Mouse (Mus musculus) small intestine, adult 2 months (tissue): ENCODE data around the gene Nudt6.

ENCODE experiments used
- CTCF ChIP-seq: fragments of 200-500 bp; IDR thresholded peaks from 2 replicates; pipeline ENCODE4 v1.5.1; 2012; ENCODE audit warnings: low read depth, mild to moderate bottlenecking, control low read depth, inconsistent platforms, low read length, moderate library complexity, mixed read lengths; ENCODE audit not compliant: insufficient replicate concordance, insufficient read length; ENCODE audit errors: extremely low read depth
- POLR2A ChIP-seq: fragments of 200-500 bp; IDR thresholded peaks from 2 replicates; pipeline ENCODE4 v1.6.1; 2012; ENCODE audit warnings: low read depth, mild to moderate bottlenecking, control low read depth, inconsistent platforms, low read length, moderate library complexity

- TF ChIP-seq CTCF (no peak), POLR2A (no peak)
These were observed 49.6 kb downstream of the Nudt6 start for GRCm38 (mm10) chr3:37370407-37370806.
